Mouse (Mus musculus) adrenal gland, postnatal 36 days (tissue): ENCODE results near the gene Fam81a. TPM values are rescaled to one million over a fixed set of nuclear protein-coding genes. Genes with fewer than 3 reads are reported as not detected.

Experiments used
- DNase-seq, 2 experiments: peaks; one replicate each; pipeline ENCODE4 v3.0.0; 2021; ENCODE audit warnings: mixed read lengths in 1 of 2
- total RNA-seq, 2 experiments: library from RNA; stranded (reverse); gene quantifications; 2 replicates each; pipeline ENCODE4 v1.2.3; 2021

Fam81a gene
- total RNA-seq, 2 experiments from 2014 or later, result 2.8 to 3.1 TPM

DNA sequence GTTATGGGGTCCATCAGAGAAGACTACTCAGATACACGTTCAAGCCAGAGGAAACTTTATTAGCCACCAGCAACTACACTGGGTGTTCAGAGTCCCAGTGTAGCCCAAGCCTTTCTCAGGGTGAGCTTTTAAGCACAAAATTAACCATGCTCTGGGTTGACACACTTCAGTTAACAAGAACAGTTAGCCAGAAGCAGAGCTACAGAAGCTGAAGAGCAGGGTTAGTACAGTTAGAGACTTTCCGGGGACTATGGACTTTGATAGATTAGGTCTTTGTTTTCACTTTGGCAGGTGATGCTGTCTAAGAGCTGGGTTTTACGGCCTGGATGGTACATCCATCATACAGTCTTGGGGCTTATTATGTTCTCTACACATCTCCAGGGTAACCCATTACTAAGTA lies 89.6 kb downstream of the Fam81a start:
- DNase-seq, result no peak

DNA sequence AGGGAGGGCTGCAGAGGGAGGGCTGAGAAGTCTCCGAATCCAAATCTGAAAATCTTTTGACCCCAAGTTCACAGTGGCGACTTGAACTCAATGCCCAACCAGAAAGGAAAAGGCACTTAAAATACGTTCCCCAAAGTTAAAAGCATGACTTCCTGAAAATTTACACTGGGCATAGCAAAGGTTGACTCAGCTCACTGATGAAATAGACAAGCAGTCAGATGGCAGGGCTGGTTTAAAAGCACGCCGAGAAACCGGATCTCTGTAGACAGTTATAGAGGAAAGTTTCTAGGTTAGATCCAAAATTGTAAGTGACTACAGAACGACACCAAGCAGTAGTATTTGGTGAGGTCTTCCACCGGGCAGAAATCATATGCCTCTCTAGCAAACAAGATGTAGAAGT lies 92.5 kb downstream of the Fam81a start:
- DNase-seq, result no peak

DNA sequence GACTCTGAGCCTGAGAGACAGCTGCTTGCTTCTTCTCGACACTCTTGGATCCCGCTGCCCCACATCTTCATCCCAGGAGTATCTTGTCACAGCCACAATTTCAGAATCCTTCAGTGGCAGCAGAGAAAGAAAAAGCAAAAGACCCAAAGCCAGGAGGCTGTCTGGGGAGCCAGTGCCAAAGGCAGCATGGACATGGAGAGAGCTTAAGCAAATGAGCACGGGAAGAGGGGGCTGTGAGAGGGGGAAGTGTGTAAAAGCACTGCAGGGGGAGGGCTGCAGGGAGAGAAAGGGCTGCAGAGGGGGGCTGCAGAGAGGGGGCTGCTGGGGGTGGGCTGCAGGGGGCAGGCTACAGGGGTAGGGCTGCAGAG lies 93.0 kb downstream of the Fam81a start:
- no peak for DNase-seq

GRCm38 (mm10) chr9:70048751-70049415 lies 93.5 kb downstream of the Fam81a start:
- DNase-seq, result peak; percentile 25 to 44

DNA sequence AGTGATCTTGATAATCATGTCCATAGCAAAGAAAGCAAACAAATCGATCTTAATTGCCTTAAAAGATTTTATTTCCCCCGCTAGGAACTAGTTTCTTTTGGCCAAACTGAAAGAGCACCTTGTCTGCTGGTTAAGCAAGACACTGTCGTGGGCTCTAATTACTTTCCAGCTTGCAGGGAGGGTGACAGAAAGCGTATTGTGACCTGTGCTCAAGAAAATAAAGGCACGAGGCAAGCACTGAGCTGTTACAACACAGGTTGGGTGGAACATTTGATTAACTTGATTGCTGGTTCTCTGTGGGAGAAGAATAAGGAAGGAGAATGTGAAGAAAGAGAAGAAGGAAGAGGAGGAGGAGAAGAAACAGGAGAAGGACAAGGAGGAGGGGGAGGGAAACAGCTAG lies 94.1 kb downstream of the Fam81a start:
- DNase-seq, result no peak

DNA sequence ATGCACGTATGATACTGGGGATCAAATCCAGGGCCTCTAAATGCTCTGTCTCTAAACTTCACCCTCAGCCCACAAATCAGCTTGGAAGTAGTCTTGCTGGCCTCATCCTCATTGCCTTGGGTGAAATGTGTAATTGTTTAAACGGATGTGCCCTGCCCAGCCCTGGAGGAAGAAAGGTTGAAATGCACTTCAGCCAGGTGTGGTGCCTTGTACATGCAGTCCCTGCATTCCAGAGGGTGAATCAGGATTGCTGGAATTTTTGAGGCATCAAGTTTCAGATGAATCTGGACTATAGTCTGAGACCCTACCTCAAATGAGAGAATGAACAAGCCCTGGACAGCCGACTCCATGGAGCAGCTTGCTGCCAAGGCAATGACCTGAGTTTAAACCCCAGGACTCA lies 94.5 kb downstream of the Fam81a start:
- DNase-seq, result no peak

DNA sequence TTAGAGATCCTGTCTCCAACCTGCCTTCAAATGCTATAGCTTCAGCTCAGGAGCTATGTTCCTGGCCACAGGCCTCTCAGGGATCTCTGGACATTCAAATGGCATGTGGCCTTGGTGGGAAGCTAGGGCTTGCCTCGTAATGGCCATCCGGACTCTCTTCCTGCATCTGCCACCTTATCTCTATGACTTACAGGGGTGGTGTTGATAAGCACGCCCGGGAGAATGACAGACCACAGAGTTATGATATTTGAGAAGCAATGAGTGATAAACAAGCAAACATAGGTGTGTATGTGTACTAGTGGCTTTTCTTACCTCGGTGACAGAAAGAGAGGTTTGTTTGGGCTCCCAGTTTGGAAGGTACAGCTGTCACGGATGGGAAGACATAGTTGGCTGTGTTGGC lies 96.1 kb downstream of the Fam81a start:
- DNase-seq, result no peak

GRCm38 (mm10) chr9:70044865-70045264 lies 97.5 kb downstream of the Fam81a start:
- DNase-seq, result no peak

- no peak for DNase-seq
These were observed 99.4 kb downstream of the Fam81a start for GRCm38 (mm10) chr9:70042935-70043334.

- peak in 1 of 2 experiments; percentile 12 for DNase-seq
These were observed 100.2 kb downstream of the Fam81a start for GRCm38 (mm10) chr9:70042137-70042536.

DNA sequence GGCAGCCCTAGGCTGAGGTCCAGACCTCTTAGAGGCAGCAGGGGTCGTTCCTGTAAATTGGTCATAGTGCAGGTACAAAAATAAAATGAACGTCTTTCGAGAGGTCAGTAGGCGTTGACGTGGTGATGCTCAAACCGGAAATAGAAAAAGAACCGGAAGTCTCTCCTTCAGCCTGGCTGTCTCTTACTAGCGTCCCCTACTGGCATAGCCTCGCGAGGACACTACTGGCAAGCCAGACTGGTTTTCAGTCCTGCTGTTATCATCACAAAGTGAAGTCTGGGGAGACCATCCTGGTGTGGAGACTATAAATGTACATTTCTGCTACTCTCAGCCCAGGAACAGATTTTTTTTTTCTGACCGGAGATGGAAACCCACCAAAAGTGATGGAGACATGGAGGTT lies 101.8 kb downstream of the Fam81a start:
- DNase-seq, result no peak

GRCm38 (mm10) chr9:70039597-70040385 lies 102.6 kb downstream of the Fam81a start:
- DNase-seq, result no peak

Other genes with a start within 250 kb of the Fam81a start
- 100 to 1,000 TPM in 1 of 2 experiments, 10 to 100 TPM in 1; 90.7 to 114 TPM for gene Bnip2, start 153.1 kb downstream of the Fam81a start, total RNA-seq
- 10 to 100 TPM; 83.7 to 87.3 TPM for gene Gtf2a2, start 130.0 kb downstream of the Fam81a start, total RNA-seq
- gene Gcnt3, start 104.5 kb downstream of the Fam81a start, total RNA-seq, result not detected
- gene Myo1e, start 64.8 kb upstream of the Fam81a start, total RNA-seq, result 10 to 100 TPM; 20.6 to 26.8 TPM